Mouse (Mus musculus): ENCODE measurements around the gene Kif20b.

The Kif20b gene

GRCm38 (mm10) chr19:34920531-34920930 lies 1.6 kb upstream of the Kif20b start:
- no peak for DNase-seq (ENCODE audit: low spot score)

- DNase-seq (ENCODE audit: low spot score), result no peak
Measured at GRCm38 (mm10) chr19:34921253-34921651, 909 bp upstream of the Kif20b start.

GRCm38 (mm10) chr19:34922603-34922963 lies 422 bp downstream of the Kif20b start:
- no peak for DNase-seq (ENCODE audit: low spot score)

GRCm38 (mm10) chr19:34947206-34947605 lies 25.0 kb downstream of the Kif20b start:
- no peak for DNase-seq (ENCODE audit: low spot score)

GRCm38 (mm10) chr19:34953842-34954541 lies 31.8 kb downstream of the Kif20b start:
- no peak for DNase-seq (ENCODE audit: low spot score)

- DNase-seq (ENCODE audit: low spot score), result no peak
Measured at GRCm38 (mm10) chr19:34959369-34959768, 37.2 kb downstream of the Kif20b start.

GRCm38 (mm10) chr19:34984742-34985141 lies 62.6 kb downstream of the Kif20b start:
- DNase-seq (ENCODE audit: low spot score), result no peak

GRCm38 (mm10) chr19:34990443-34990842 lies 68.3 kb downstream of the Kif20b start:
- no peak for DNase-seq (ENCODE audit: low spot score)

- peak; percentile 5 for DNase-seq (ENCODE audit: low spot score)
Measured at GRCm38 (mm10) chr19:34992969-34993527, 70.9 kb downstream of the Kif20b start.

GRCm38 (mm10) chr19:35015058-35015457 lies 92.9 kb downstream of the Kif20b start:
- DNase-seq (ENCODE audit: low spot score), result no peak

- DNase-seq (ENCODE audit: low spot score), result no peak
Measured at GRCm38 (mm10) chr19:35017474-35018208, 95.5 kb downstream of the Kif20b start.

GRCm38 (mm10) chr19:35018209-35018581 lies 96.0 kb downstream of the Kif20b start:
- no peak for DNase-seq (ENCODE audit: low spot score)
